Mouse (Mus musculus): ENCODE measurements around the gene C1rl. TPM values are rescaled to one million over a fixed set of nuclear protein-coding genes. Genes with fewer than 3 reads are reported as not detected.

Gene C1rl
- 0.23 and 0.28 TPM in 2 replicates for polyA plus RNA-seq (2014; fragmentation: Nextera tagmentation; extraction: Ambion mirVana)

DNA sequence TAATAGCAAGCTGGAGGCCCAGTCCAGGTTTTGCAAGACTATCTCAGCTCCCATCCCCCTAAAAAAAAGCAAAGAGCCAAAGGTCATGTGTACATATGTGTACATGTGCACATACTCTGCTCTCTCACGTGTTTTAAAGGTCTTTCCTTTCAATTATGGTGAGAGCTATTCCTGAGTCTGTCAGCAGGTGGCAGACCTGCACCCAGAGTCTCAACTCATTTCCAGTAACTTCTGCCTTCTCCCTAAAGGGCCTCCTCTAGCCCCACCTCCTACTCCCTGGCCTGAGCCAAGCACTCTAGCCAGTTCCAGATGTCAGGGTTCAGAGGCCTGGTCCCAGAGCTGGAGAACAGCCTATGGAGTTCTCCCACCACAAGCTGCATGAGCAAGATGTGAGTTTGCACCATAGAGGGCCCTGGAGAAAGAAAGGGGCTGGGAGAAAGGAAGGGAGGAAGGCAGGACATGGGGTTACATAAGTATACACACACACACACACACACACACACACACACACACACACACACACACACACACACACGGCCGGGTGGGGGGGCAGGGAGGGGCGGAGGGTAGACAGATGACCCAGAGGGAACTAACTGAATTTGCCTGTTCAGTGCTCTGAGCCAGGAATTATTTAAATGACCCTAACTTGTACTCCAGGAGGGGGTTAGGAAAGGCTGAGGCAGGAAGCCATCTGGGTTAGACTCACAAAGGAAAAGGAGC is at the start of gene C1rl:
Gene C1rl, plus strand, starts transcription at position 272 of the 720 bp plus-strand sequence.
- DNase-seq (ENCODE audit: low spot score, missing footprints) (peak; percentile 97), ATAC-seq (ENCODE audit: low FRiP score) (peak; percentile 82)
- no peaks in the 10 kb centered on the region for H3K27me3 ChIP-seq (ENCODE audit: control insufficient read depth, insufficient read depth, low read length)
- H3K4me1 ChIP-seq (ENCODE audit: control insufficient read depth, insufficient read depth, low read length) = no peaks in the 10 kb centered on the region
- no peaks in the 10 kb centered on the region for H3K9me3 ChIP-seq (ENCODE audit: control insufficient read depth, low read length)
- no peak within 1 kb of the TSS for H3K4me3 ChIP-seq (ENCODE audit: low read depth, low read length)
- H3K9ac ChIP-seq (ENCODE audit: low read length) = no peak within 1 kb of the TSS
- H3K4me2 ChIP-seq = no peak within 1 kb of the TSS
- H3K36me3 ChIP-seq (ENCODE audit: control insufficient read depth, insufficient read depth, low read length) = no peaks in the 10 kb centered on the region
- no peak within 1 kb of the TSS for H3K27ac ChIP-seq (ENCODE audit: low read depth, low read length)
- WGBS = 47% methylated on average over 2 of the region's 4 CpGs

DNA sequence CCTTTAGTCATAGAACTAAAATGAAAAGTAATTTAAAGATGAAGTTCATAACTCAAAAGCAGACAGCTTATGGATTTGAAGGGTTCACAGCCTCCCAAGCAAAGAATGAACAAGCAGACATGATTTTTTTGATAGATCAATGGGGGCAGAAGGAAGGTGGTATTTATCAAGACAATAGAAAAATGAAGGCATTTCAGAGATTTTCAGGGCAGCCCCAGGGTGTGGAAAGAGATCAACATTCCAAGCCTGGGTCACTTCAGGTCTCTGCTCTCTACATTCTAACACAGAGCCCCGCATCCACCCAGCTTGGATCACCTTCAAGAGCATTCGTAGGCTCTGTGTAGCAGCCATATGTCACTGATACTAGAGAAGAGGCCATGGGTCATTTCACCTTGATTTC is 49.6 kb upstream of the C1rl start:
- Histone ChIP-seq H3K36me3 (ENCODE audit: control insufficient read depth, insufficient read depth, low read length) (no peaks in the 10 kb centered on the region), H3K4me3 (ENCODE audit: low read depth, low read length) (no peak overlapping the region), H3K27me3 (ENCODE audit: control insufficient read depth, insufficient read depth, low read length) (no peaks in the 10 kb centered on the region), H3K9me3 (ENCODE audit: control insufficient read depth, low read length) (no peaks in the 10 kb centered on the region), H3K4me2 (no peak overlapping the region), H3K4me1 (ENCODE audit: control insufficient read depth, insufficient read depth, low read length) (no peaks in the 10 kb centered on the region), H3K27ac (ENCODE audit: low read depth, low read length) (no peak overlapping the region), H3K9ac (ENCODE audit: low read length) (no peak overlapping the region)
- 80% methylated on average over 2 of the region's 2 CpGs for WGBS
- no peak for ATAC-seq (ENCODE audit: low FRiP score)
- peak; percentile 74 for DNase-seq (ENCODE audit: low spot score, missing footprints)

DNA sequence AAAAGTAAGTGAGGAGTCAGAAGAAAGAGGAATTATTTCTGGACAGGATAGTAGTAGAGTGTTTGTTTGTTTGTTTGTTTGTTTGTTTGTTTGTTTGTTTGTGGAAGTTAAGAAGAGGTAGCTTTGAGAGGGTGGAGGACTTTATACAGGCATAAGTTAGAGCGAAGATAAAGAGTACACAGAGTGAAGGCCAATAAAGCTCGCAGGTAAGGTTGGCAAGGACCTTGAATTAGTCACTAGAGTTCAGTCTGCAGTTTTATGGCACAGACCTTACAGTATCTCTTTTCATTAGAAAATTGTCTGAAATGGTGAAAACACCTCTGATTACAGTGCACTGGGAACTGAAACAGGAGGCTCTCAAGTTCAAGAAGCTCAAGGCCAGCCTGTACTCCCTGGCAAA is 46.9 kb upstream of the C1rl start:
- ATAC-seq (ENCODE audit: low FRiP score) = no peak
- no peak overlapping the region for H3K9ac ChIP-seq (ENCODE audit: low read length)
- no peaks in the 10 kb centered on the region for H3K36me3 ChIP-seq (ENCODE audit: control insufficient read depth, insufficient read depth, low read length)
- H3K4me3 ChIP-seq (ENCODE audit: low read depth, low read length) = no peak overlapping the region
- no peaks in the 10 kb centered on the region for H3K27me3 ChIP-seq (ENCODE audit: control insufficient read depth, insufficient read depth, low read length)
- no peaks in the 10 kb centered on the region for H3K4me1 ChIP-seq (ENCODE audit: control insufficient read depth, insufficient read depth, low read length)
- 94% methylated on average over 2 of the region's 2 CpGs for WGBS
- H3K4me2 ChIP-seq = no peak overlapping the region
- H3K27ac ChIP-seq (ENCODE audit: low read depth, low read length) = no peak overlapping the region
- no peaks in the 10 kb centered on the region for H3K9me3 ChIP-seq (ENCODE audit: control insufficient read depth, low read length)
- no peak for DNase-seq (ENCODE audit: low spot score, missing footprints)

GRCm38 (mm10) chr6:124446459-124446858 is 46.5 kb upstream of the C1rl start:
- H3K4me3 ChIP-seq (ENCODE audit: low read depth, low read length) = no peak overlapping the region
- ATAC-seq (ENCODE audit: low FRiP score) (no peak), DNase-seq (ENCODE audit: low spot score, missing footprints) (peak; percentile 61)
- H3K36me3 ChIP-seq (ENCODE audit: control insufficient read depth, insufficient read depth, low read length) = no peaks in the 10 kb centered on the region
- no peak overlapping the region for H3K27ac ChIP-seq (ENCODE audit: low read depth, low read length)
- H3K4me1 ChIP-seq (ENCODE audit: control insufficient read depth, insufficient read depth, low read length) = no peaks in the 10 kb centered on the region
- no peak overlapping the region for H3K4me2 ChIP-seq
- H3K27me3 ChIP-seq (ENCODE audit: control insufficient read depth, insufficient read depth, low read length) = no peaks in the 10 kb centered on the region
- H3K9ac ChIP-seq (ENCODE audit: low read length) = no peak overlapping the region
- H3K9me3 ChIP-seq (ENCODE audit: control insufficient read depth, low read length) = no peaks in the 10 kb centered on the region
- WGBS = 94% methylated on average over 9 of the region's 9 CpGs

DNA sequence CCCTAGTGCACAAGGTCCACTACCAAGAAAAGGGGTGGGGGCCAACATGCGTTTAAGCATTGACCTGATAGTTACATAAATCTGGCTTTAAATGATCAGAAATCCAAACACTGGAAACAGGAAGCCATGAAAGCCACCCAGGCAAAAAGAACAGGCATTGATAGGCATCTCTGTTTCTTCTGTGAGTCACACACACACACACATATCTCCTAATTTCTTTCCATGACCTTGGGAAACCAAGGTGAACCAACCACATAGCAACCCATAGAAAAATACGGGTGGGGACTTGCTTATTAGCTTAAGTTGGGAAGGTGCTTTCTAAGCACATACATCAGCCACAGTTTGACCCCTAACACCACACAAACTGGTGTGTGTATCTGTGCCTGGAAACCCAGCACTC is 45.6 kb upstream of the C1rl start:
- Histone ChIP-seq H3K4me2 (no peak overlapping the region), H3K27ac (ENCODE audit: low read depth, low read length) (no peak overlapping the region), H3K4me1 (ENCODE audit: control insufficient read depth, insufficient read depth, low read length) (no peaks in the 10 kb centered on the region), H3K9me3 (ENCODE audit: control insufficient read depth, low read length) (no peaks in the 10 kb centered on the region), H3K9ac (ENCODE audit: low read length) (no peak overlapping the region), H3K36me3 (ENCODE audit: control insufficient read depth, insufficient read depth, low read length) (no peaks in the 10 kb centered on the region), H3K4me3 (ENCODE audit: low read depth, low read length) (no peak overlapping the region), H3K27me3 (ENCODE audit: control insufficient read depth, insufficient read depth, low read length) (no peaks in the 10 kb centered on the region)
- WGBS = 85% methylated on average over 2 of the region's 2 CpGs
- ATAC-seq (ENCODE audit: low FRiP score) = no peak
- peak; percentile 72 for DNase-seq (ENCODE audit: low spot score, missing footprints)

DNA sequence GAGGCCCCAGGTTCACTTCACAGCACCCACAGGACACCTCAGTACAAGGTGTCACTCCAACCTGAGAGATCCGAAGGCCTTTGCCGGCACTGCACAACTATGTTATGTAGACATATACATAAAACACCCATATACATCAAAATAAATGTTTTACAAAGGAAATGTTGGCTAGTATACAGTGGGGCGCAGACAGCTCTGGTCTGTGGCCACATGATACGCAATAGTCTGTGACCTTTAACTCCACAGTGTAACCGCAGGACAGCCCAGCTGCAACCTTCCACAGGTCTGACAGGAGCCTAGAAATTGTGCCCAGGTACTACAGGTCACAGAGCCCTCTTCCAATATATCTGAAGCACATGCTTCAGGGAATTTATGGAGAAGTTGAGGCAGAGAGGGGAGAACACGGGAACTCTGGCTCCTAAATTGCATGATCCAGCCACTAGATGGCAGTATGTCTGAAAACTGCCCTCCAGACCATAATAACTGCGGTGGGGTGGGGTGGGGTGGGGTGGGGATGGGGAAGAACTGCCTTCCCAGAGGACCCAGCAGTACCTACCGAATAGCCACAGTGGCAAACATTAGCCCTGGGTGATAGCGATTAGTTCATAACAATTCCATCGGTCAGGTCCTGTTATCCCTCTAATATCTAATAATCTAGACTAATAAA is 44.6 kb upstream of the C1rl start:
- WGBS = 77% methylated on average over 10 of the region's 10 CpGs
- ATAC-seq (ENCODE audit: low FRiP score) = no peak
- H3K4me3 ChIP-seq (ENCODE audit: low read depth, low read length) = no peak overlapping the region

DNA sequence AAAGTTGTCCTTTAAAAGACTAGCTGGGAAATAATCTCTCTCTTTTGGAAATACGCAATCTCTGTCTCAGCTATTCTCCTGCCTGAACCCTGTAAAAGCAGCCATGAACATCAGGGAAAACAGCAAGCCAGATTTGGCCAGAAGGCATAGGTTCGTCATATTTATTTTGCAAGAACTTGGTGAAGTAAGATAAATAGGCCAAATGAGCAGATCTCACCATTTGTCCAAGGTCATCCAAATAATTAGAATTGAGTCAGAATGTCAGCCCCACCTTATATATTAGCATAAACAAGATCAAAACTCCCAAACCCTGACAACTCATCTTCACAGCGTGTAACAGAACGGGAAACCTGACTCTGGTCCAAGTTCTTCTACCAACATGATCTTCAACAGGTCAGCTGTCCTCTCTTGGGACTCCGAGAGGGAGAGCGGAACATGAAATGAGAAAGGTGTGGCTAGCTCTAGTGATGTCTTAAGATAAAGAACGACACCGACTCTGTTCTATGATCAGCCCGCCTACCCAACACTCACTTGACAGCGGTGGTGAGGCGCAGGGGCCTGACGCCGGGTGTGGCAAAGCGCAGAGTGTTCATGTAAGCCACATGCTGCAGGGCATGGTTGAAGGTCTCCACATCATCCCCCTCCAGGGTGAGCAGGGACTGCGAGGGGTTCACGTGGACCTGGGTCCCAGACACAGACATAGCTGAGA is 43.8 kb upstream of the C1rl start:
- ATAC-seq (ENCODE audit: low FRiP score) = no peak
- 94% methylated on average over 16 of the region's 16 CpGs for WGBS
- no peak overlapping the region for H3K4me3 ChIP-seq (ENCODE audit: low read depth, low read length)
- H3K27ac ChIP-seq (ENCODE audit: low read depth, low read length) = no peak overlapping the region
- no peak overlapping the region for H3K4me2 ChIP-seq
- no peaks in the 10 kb centered on the region for H3K9me3 ChIP-seq (ENCODE audit: control insufficient read depth, low read length)
- H3K27me3 ChIP-seq (ENCODE audit: control insufficient read depth, insufficient read depth, low read length) = no peaks in the 10 kb centered on the region
- H3K9ac ChIP-seq (ENCODE audit: low read length) = no peak overlapping the region
- no peaks in the 10 kb centered on the region for H3K36me3 ChIP-seq (ENCODE audit: control insufficient read depth, insufficient read depth, low read length)
- peak; percentile 60 for DNase-seq (ENCODE audit: low spot score, missing footprints)
- H3K4me1 ChIP-seq (ENCODE audit: control insufficient read depth, insufficient read depth, low read length) = no peaks in the 10 kb centered on the region

More for the DNA sequence above, 44.6 kb upstream of the C1rl start:
- Histone ChIP-seq H3K9me3 (ENCODE audit: control insufficient read depth, low read length) (no peaks in the 10 kb centered on the region), H3K4me1 (ENCODE audit: control insufficient read depth, insufficient read depth, low read length) (no peaks in the 10 kb centered on the region), H3K4me2 (no peak overlapping the region), H3K27ac (ENCODE audit: low read depth, low read length) (no peak overlapping the region), H3K36me3 (ENCODE audit: control insufficient read depth, insufficient read depth, low read length) (no peaks in the 10 kb centered on the region), H3K9ac (ENCODE audit: low read length) (no peak overlapping the region), H3K27me3 (ENCODE audit: control insufficient read depth, insufficient read depth, low read length) (no peaks in the 10 kb centered on the region)
- DNase-seq (ENCODE audit: low spot score, missing footprints) = peak; percentile 59

DNA sequence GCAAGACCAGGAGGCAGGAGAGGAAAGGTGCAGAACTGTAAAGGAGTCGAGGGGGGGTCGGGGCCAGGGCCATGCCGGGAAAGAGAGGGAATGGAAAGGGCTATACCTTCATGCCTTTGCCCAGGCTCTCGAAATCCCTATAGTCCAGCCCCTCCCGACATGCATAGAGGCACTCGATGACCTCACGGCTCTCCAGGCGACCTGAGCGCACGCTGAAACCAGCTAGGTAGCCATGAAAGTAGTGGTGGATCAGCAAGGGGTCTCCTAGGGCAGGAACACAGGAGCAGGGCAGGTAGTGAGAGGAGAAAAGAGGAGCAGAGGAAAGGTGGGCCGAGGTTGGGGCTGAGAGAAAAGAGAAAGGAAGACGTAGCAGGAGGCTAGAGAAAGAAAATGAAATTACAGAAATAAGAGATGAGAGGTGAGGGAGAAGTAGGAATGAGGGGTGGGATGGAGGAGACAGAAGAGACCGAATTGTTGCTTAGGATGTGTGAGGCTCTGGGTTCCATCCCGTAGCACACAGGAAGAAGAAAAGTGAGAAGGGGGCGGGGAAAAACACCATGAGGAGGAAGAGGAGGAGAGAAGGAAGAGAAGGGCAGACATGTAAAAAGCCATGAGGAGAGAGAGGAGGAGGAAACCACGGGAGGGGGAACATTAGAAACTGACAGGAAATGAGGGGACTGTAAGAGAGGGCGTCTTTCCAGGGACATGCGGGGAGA is 43.1 kb upstream of the C1rl start:
- ATAC-seq (ENCODE audit: low FRiP score) (no peak), DNase-seq (ENCODE audit: low spot score, missing footprints) (no peak)
- Histone ChIP-seq H3K4me1 (ENCODE audit: control insufficient read depth, insufficient read depth, low read length) (no peaks in the 10 kb centered on the region), H3K27ac (ENCODE audit: low read depth, low read length) (no peak overlapping the region), H3K27me3 (ENCODE audit: control insufficient read depth, insufficient read depth, low read length) (no peaks in the 10 kb centered on the region), H3K36me3 (ENCODE audit: control insufficient read depth, insufficient read depth, low read length) (no peaks in the 10 kb centered on the region), H3K9me3 (ENCODE audit: control insufficient read depth, low read length) (no peaks in the 10 kb centered on the region), H3K9ac (ENCODE audit: low read length) (no peak overlapping the region), H3K4me3 (ENCODE audit: low read depth, low read length) (no peak overlapping the region), H3K4me2 (no peak overlapping the region)
- WGBS = 88% methylated on average over 18 of the region's 18 CpGs
